In genomic region chr16:93539891-93540290, GRCm38 (mm10) we compare ENCODE assay signal across 27 mouse cellular contexts.
DNase-seq lines count a peak whose midpoint lies in the region; ATAC-seq and TF ChIP-seq lines count a peak whose summit lies in the region.
"Had no signal": no experiment of that assay in that cellular context is flagged by ENCODE, and none has a peak within 500 bp of the region (broad histone marks: within the 10 kb centered on the region; RNA-seq: fewer than 3 reads in every experiment).

No protein-coding gene starts in this region.

- peaks cover 9% of the 10 kb centered on the region; the same call in 1 of the 2 replicates for H3K4me1 ChIP-seq in heart, embryonic 12.5 days (replicated peaks)
- H3K4me1 ChIP-seq in intestine, embryonic 14.5 days (replicated peaks; ENCODE audit: control insufficient read depth, insufficient read depth, low read length): no peaks in the 10 kb centered on the region
- H3K4me1 ChIP-seq in intestine, postnatal 0 days (replicated peaks; ENCODE audit: control insufficient read depth, insufficient read depth, low read length): no peaks in the 10 kb centered on the region
- H3K4me1 ChIP-seq in stomach, embryonic 16.5 days (ENCODE audit: control insufficient read depth, insufficient read depth, low read length): peaks cover 5% of the 10 kb centered on the region; the same call in 1 of the 2 replicates
- no peaks in the 10 kb centered on the region for H3K4me1 ChIP-seq in forebrain, postnatal 0 days (ENCODE audit: insufficient read depth)
- H3K4me1 ChIP-seq: embryonic facial prominence, embryonic 10.5 days; forebrain, embryonic 12.5 days; forebrain, embryonic 15.5 days; hindbrain, embryonic 12.5 days; hindbrain, embryonic 15.5 days had no signal

- H3K27me3 ChIP-seq in heart, embryonic 12.5 days (replicated peaks): peaks cover 12% of the 10 kb centered on the region
- no peaks in the 10 kb centered on the region for H3K27me3 ChIP-seq in intestine, embryonic 14.5 days (replicated peaks; ENCODE audit: control insufficient read depth, insufficient read depth, low read length)
- H3K27me3 ChIP-seq in intestine, postnatal 0 days (replicated peaks; ENCODE audit: control insufficient read depth, insufficient read depth, low read length): no peaks in the 10 kb centered on the region
- H3K27me3 ChIP-seq in stomach, embryonic 16.5 days (ENCODE audit: control insufficient read depth, insufficient read depth, low read length): no peaks in the 10 kb centered on the region
- no peaks in the 10 kb centered on the region for H3K27me3 ChIP-seq in forebrain, postnatal 0 days (ENCODE audit: insufficient read depth, low read length)
- H3K27me3 ChIP-seq: forebrain, embryonic 12.5 days; forebrain, embryonic 15.5 days; hindbrain, embryonic 12.5 days; hindbrain, embryonic 15.5 days had no signal

- H3K36me3 ChIP-seq in heart, embryonic 12.5 days: no peaks in the 10 kb centered on the region
- H3K36me3 ChIP-seq in intestine, embryonic 14.5 days (ENCODE audit: control insufficient read depth, insufficient read depth, low read length): no peaks in the 10 kb centered on the region
- H3K36me3 ChIP-seq in intestine, postnatal 0 days (ENCODE audit: control insufficient read depth, insufficient read depth): no peaks in the 10 kb centered on the region
- no peaks in the 10 kb centered on the region for H3K36me3 ChIP-seq in stomach, embryonic 16.5 days (ENCODE audit: control insufficient read depth, insufficient read depth, low read length)
- no peaks in the 10 kb centered on the region for H3K36me3 ChIP-seq in forebrain, postnatal 0 days (ENCODE audit: insufficient read depth)
- H3K36me3 ChIP-seq: embryonic facial prominence, embryonic 10.5 days; embryonic facial prominence, embryonic 13.5 days; forebrain, embryonic 12.5 days; forebrain, embryonic 15.5 days; heart, embryonic 13.5 days; hindbrain, embryonic 12.5 days; hindbrain, embryonic 15.5 days had no signal

- whole genome bisulfite sequencing in heart, embryonic 12.5 days: 26% methylated on average over 3 of the region's 3 CpGs
- 54% methylated on average over 3 of the region's 3 CpGs for WGBS in intestine, embryonic 14.5 days
- 48% methylated on average over 3 of the region's 3 CpGs for WGBS in intestine, postnatal 0 days
- WGBS in stomach, embryonic 16.5 days: 45% methylated on average over 3 of the region's 3 CpGs
- 69% methylated on average over 3 of the region's 3 CpGs for WGBS in forebrain, postnatal 0 days

- no peak overlapping the region for H3K4me2 ChIP-seq in heart, embryonic 12.5 days
- H3K4me2 ChIP-seq in intestine, embryonic 14.5 days (ENCODE audit: low read length): no peak overlapping the region
- H3K4me2 ChIP-seq in intestine, postnatal 0 days (replicated peaks; ENCODE audit: low read depth): no peak overlapping the region
- H3K4me2 ChIP-seq in stomach, embryonic 16.5 days (ENCODE audit: low read depth, low read length): no peak overlapping the region
- no peak overlapping the region for H3K4me2 ChIP-seq in forebrain, postnatal 0 days (ENCODE audit: low read depth)
- H3K4me2 ChIP-seq: embryonic facial prominence, embryonic 13.5 days; forebrain, embryonic 12.5 days; forebrain, embryonic 15.5 days; heart, embryonic 13.5 days; hindbrain, embryonic 12.5 days; hindbrain, embryonic 15.5 days had no signal

- H3K9me3 ChIP-seq in heart, embryonic 12.5 days (replicated peaks): no peaks in the 10 kb centered on the region
- H3K9me3 ChIP-seq in intestine, embryonic 14.5 days (ENCODE audit: control insufficient read depth, low read length): no peaks in the 10 kb centered on the region
- no peaks in the 10 kb centered on the region for H3K9me3 ChIP-seq in intestine, postnatal 0 days (ENCODE audit: control insufficient read depth)
- 0 out of 2 replicates have a peak, but pooled peaks cover 3% of the 10 kb centered on the region for H3K9me3 ChIP-seq in stomach, embryonic 16.5 days (replicated peaks; ENCODE audit: control insufficient read depth, low read length)
- no peaks in the 10 kb centered on the region for H3K9me3 ChIP-seq in forebrain, postnatal 0 days (ENCODE audit: low read length)
- H3K9me3 ChIP-seq: embryonic facial prominence, embryonic 10.5 days; embryonic facial prominence, embryonic 13.5 days; forebrain, embryonic 12.5 days; forebrain, embryonic 15.5 days; heart, embryonic 13.5 days; hindbrain, embryonic 12.5 days; hindbrain, embryonic 15.5 days had no signal

- peak; percentile 36; the same call in 1 of the 2 replicates for ATAC-seq in heart, embryonic 12.5 days (ENCODE audit: insufficient number of reproducible peaks, low FRiP score)
- ATAC-seq in intestine, embryonic 14.5 days (replicated peaks; ENCODE audit: low FRiP score, low TSS enrichment, low read depth): peak; percentile 65
- peak; percentile 36; the same call in 1 of the 2 replicates for ATAC-seq in intestine, postnatal 0 days
- ATAC-seq in stomach, embryonic 16.5 days (ENCODE audit: insufficient read depth, low FRiP score): peak; percentile 85
- ATAC-seq in forebrain, postnatal 0 days: no peak
- ATAC-seq: CD4-positive, CD25-positive, alpha-beta regulatory T cell, adult 4 months; forebrain, embryonic 15.5 days had no signal

- no peak overlapping the region for H3K4me3 ChIP-seq in heart, embryonic 12.5 days
- H3K4me3 ChIP-seq in intestine, embryonic 14.5 days (ENCODE audit: low read depth, low read length): no peak overlapping the region
- H3K4me3 ChIP-seq in intestine, postnatal 0 days (ENCODE audit: low read depth, low read length): no peak overlapping the region
- no peak overlapping the region for H3K4me3 ChIP-seq in stomach, embryonic 16.5 days (replicated peaks; ENCODE audit: low read length)
- no peak overlapping the region for H3K4me3 ChIP-seq in forebrain, postnatal 0 days (ENCODE audit: low read depth, low read length)
- H3K4me3 ChIP-seq: embryonic facial prominence, embryonic 10.5 days; embryonic facial prominence, embryonic 13.5 days; erythroblast, embryonic 14.5 days; forebrain, embryonic 12.5 days; forebrain, embryonic 15.5 days; gastrocnemius, adult 2 months; heart, embryonic 13.5 days; hindbrain, embryonic 12.5 days; hindbrain, embryonic 15.5 days had no signal

- H3K27ac ChIP-seq in heart, embryonic 12.5 days (ENCODE audit: poor library complexity, severe bottlenecking): no peak overlapping the region
- H3K27ac ChIP-seq in intestine, embryonic 14.5 days (ENCODE audit: low read depth): no peak overlapping the region
- H3K27ac ChIP-seq in intestine, postnatal 0 days (ENCODE audit: low read depth, low read length): no peak overlapping the region
- no peak overlapping the region; the same call in 1 of the 2 replicates for H3K27ac ChIP-seq in stomach, embryonic 16.5 days (ENCODE audit: low read length)
- no peak overlapping the region for H3K27ac ChIP-seq in forebrain, postnatal 0 days (ENCODE audit: low read depth, low read length)
- H3K27ac ChIP-seq: embryonic facial prominence, embryonic 10.5 days; embryonic facial prominence, embryonic 13.5 days; forebrain, embryonic 12.5 days; forebrain, embryonic 15.5 days; gastrocnemius, adult 2 months; heart, embryonic 13.5 days; hindbrain, embryonic 12.5 days; hindbrain, embryonic 15.5 days had no signal

- intact Hi-C loops in heart, postnatal 14 days (cut with DNase I): loop anchor here (5.0 to 10.0 kb wide), 2 partner anchors 835 to 1018 kb away; no protein-coding TSS in a partner anchor
- intact Hi-C loops in gastrocnemius, postnatal 36 days (cut with DNase I): loop anchor here (5.0 to 10.0 kb wide), 2 partner anchors 995 to 1023 kb away; no protein-coding TSS in a partner anchor

- no peak for TF ChIP-seq CTCF in intestine, postnatal 0 days (IDR thresholded peaks at IDR 0.05; ENCODE audit: low read depth)
- TF ChIP-seq CTCF in forebrain, postnatal 0 days (IDR thresholded peaks at IDR 0.05; ENCODE audit: low read depth): no peak

- H3K9ac ChIP-seq in heart, embryonic 12.5 days: no peak overlapping the region
- no peak overlapping the region for H3K9ac ChIP-seq in intestine, embryonic 14.5 days (ENCODE audit: low read length)
- H3K9ac ChIP-seq in intestine, postnatal 0 days (ENCODE audit: low read depth, low read length): no peak overlapping the region
- H3K9ac ChIP-seq in stomach, embryonic 16.5 days (ENCODE audit: low read length): no peak overlapping the region
- H3K9ac ChIP-seq in forebrain, postnatal 0 days: no peak overlapping the region
- H3K9ac ChIP-seq: embryonic facial prominence, embryonic 13.5 days; forebrain, embryonic 12.5 days; forebrain, embryonic 15.5 days; heart, embryonic 13.5 days; hindbrain, embryonic 12.5 days; hindbrain, embryonic 15.5 days had no signal

- no peak for DNase-seq in heart, postnatal 14 days
- no peak for DNase-seq in intestine, embryonic 14.5 days (ENCODE audit: low spot score)
- no peak for DNase-seq in forebrain, postnatal 0 days
- no peak for DNase-seq in kidney, adult 18-20 months
- DNase-seq in gastrocnemius, postnatal 36 days: no peak
- DNase-seq: adrenal gland, adult 2 months; adrenal gland, postnatal 14 days; B cell, adult 2 months; cerebellum, adult 11 months; cerebellum, adult 2 months; cerebellum, adult 9-11 months; cerebellum, postnatal 25 days; gastrocnemius, adult 2 months; gastrocnemius, postnatal 14 days; heart, adult 18-20 months had no signal
